Mouse (Mus musculus) small intestine, adult 2 months (tissue): ENCODE results near the gene Plscr5. TPM values are rescaled to one million over a fixed set of nuclear protein-coding genes. Genes with fewer than 3 reads are reported as not detected.
A peak's percentile ranks its signal among the peaks of the same experiment; 100 is the strongest.

Source experiments
- H3K27ac ChIP-seq: fragments of 200-500 bp; 2 replicates; pipeline ENCODE4 v1.5.1; 2012; ENCODE audit warnings: low read depth, low read length, control low read depth, inconsistent platforms; ENCODE audit not compliant: insufficient read depth
- H3K27me3 ChIP-seq: fragments of 200-500 bp; 2 replicates; pipeline ENCODE4 v1.6.1; 2012; ENCODE audit warnings: mild to moderate bottlenecking, moderate library complexity, low read length, inconsistent platforms; ENCODE audit not compliant: control insufficient read depth, insufficient read depth
- H3K36me3 ChIP-seq: fragments of 200-500 bp; 2 replicates; pipeline ENCODE4 v1.6.1; 2012; ENCODE audit warnings: mild to moderate bottlenecking, low read length, control low read depth, inconsistent platforms; ENCODE audit not compliant: control insufficient read depth, insufficient read depth
- H3K4me1 ChIP-seq: fragments of 200-500 bp; 2 replicates; pipeline ENCODE4 v1.6.1; 2012; ENCODE audit warnings: low read length, inconsistent platforms, mixed read lengths; ENCODE audit not compliant: control insufficient read depth, insufficient read depth, insufficient read length
- H3K4me3 ChIP-seq: fragments of 200-500 bp; 2 replicates; pipeline ENCODE4 v1.5.1; 2012; ENCODE audit warnings: low read depth, mild to moderate bottlenecking, control low read depth, inconsistent platforms, low read length, moderate library complexity
- CTCF ChIP-seq: fragments of 200-500 bp; IDR thresholded peaks from 2 replicates; pipeline ENCODE4 v1.5.1; 2012; ENCODE audit warnings: low read depth, mild to moderate bottlenecking, control low read depth, inconsistent platforms, low read length, moderate library complexity, mixed read lengths; ENCODE audit not compliant: insufficient replicate concordance, insufficient read length; ENCODE audit errors: extremely low read depth
- POLR2A ChIP-seq: fragments of 200-500 bp; IDR thresholded peaks from 2 replicates; pipeline ENCODE4 v1.6.1; 2012; ENCODE audit warnings: low read depth, mild to moderate bottlenecking, control low read depth, inconsistent platforms, low read length, moderate library complexity
- WGBS: fragments of 180-500 bp; shearing (Covaris S2); methylation state at CpG from one replicate; pipeline ENCODE4 v1.1.7; 2018; 5-methylcytosine and 5-hydroxymethylcytosine counted together
- polyA plus RNA-seq: library from polyadenylated mRNA; depleted of rRNA; stranded (reverse); fragments of >200 nt; gene quantifications from 2 replicates; pipeline ENCODE4 v1.2.3, GENCODE M21; 2012

Gene Plscr5
- polyA plus RNA-seq, 1 experiment: not detected

DNA sequence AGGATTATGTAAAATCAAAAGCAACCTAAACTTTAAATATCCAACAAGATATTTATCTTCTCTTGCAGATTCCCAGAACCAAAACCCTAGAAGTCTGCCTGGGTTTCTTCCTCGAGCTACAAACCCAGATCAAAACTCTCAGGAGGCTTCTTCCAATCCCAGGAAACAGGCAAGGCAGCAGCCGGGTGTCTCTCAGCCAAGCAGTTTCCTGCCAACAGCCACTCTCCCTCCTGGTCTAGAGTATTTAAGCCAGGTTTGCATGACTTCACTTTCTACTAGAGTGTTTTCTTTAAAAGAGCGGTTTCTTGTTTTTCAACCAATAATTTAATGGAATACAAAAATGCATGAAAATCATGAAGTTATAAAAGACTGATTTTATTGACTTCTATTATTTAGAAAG lies 5.7 kb downstream of the Plscr5 start:
- WGBS: 62% methylated on average over 3 of the region's 3 CpGs
- no peaks in the 10 kb centered on the region for H3K27me3 ChIP-seq
- H3K4me1 ChIP-seq: no peaks in the 10 kb centered on the region
- H3K36me3 ChIP-seq: no peaks in the 10 kb centered on the region
- no peak overlapping the region for H3K27ac ChIP-seq
- H3K4me3 ChIP-seq: no peak overlapping the region
- TF ChIP-seq POLR2A: no peak

DNA sequence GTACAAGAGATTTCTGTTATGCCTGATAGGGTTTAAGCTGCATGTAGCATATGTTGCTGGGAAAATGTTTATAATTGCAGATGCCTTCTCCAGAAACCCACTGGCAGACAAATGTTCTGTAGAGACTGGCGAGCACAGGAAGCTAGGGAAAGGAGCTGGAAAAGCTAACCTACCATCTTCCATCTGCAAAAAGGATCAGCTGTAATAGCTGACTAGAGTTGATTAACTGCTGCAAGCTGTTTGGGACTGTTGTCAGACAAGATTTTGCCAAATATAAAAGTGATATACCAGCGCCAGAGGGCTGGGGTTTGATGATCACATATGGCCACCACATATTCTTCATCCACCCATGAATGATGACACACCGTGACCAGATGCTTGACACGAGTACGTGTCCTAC lies 6.8 kb downstream of the Plscr5 start:
- Histone ChIP-seq H3K27me3 (no peaks in the 10 kb centered on the region), H3K4me3 (no peak overlapping the region), H3K27ac (no peak overlapping the region), H3K4me1 (no peaks in the 10 kb centered on the region), H3K36me3 (no peaks in the 10 kb centered on the region)
- TF ChIP-seq POLR2A: no peak
- no peak for TF ChIP-seq CTCF
- 90% methylated on average over 5 of the region's 5 CpGs for WGBS

DNA sequence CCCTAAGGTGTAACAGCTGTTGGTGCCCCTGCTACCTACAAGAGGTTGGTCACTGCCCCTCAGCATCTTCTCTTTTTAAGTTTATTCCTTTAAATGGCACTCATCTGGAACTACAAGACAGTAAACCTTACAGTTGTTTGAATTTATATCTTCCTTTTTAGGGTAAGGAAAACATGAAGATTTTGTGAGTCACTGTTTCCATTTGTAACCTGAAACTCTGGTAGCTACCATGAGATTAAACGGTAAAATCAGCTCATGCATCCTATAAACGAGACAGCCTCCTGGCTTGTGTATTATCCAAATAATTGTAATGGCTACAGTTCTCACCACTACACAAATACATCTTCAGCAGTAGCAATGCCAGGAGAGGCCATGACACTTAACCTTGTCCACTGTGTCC lies 11.7 kb downstream of the Plscr5 start:
- H3K4me1 ChIP-seq: no peaks in the 10 kb centered on the region
- WGBS: 56% methylated on average over 2 of the region's 2 CpGs
- no peaks in the 10 kb centered on the region for H3K36me3 ChIP-seq
- no peak for TF ChIP-seq CTCF
- no peak for TF ChIP-seq POLR2A
- H3K4me3 ChIP-seq: no peak overlapping the region
- H3K27me3 ChIP-seq: no peaks in the 10 kb centered on the region
- no peak overlapping the region for H3K27ac ChIP-seq

DNA sequence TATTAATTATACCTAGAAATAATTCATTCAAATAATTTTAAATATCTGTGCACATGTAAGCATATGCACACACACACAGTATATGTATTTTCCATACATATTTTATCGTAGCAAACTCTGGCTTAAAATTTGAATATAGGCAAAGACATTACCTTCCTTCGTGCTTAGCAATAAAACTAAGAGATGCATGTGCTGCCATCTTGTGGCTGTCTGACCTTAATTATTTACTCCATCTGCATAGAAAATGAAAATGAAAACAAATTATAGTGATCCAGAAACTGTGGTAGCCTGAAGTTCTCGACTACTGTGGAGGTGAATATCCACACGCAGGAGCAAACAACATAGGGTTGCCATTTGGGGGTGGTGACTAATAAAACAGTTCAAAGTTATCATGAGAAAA lies 14.6 kb downstream of the Plscr5 start:
- Histone ChIP-seq H3K27ac (no peak overlapping the region), H3K27me3 (no peaks in the 10 kb centered on the region), H3K4me3 (no peak overlapping the region), H3K4me1 (peaks cover 3% of the 10 kb centered on the region; the same call in 1 of the 2 replicates), H3K36me3 (no peaks in the 10 kb centered on the region)
- TF ChIP-seq POLR2A: no peak
- TF ChIP-seq CTCF: no peak
- WGBS: 5% methylated on average over 4 of the region's 4 CpGs

DNA sequence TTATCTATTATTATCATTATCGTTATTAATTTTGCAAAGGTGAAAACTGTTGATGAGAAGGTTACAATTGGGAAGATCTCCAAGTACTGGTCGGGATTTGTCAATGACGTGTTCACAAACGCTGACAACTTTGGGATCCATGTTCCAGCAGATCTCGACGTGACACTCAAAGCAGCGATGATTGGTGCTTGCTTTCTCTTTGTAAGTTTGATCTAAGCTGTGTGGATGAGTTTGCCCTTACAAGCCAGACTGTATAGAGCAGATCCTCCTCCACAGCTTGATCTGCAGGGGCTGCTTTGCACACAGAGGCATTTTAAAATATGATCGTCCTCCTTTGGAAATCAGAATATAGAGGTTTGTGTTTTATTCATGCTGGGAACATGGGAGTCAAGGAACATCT lies 15.0 kb downstream of the Plscr5 start:
- no peaks in the 10 kb centered on the region for H3K36me3 ChIP-seq
- TF ChIP-seq CTCF: no peak
- no peak for TF ChIP-seq POLR2A
- peak overlapping the region; percentile 11; the same call in 1 of the 2 replicates for H3K4me3 ChIP-seq
- H3K27ac ChIP-seq: no peak overlapping the region
- 65% methylated on average over 8 of the region's 8 CpGs for WGBS
- H3K4me1 ChIP-seq: peaks cover 3% of the 10 kb centered on the region; the same call in 1 of the 2 replicates
- H3K27me3 ChIP-seq: no peaks in the 10 kb centered on the region

DNA sequence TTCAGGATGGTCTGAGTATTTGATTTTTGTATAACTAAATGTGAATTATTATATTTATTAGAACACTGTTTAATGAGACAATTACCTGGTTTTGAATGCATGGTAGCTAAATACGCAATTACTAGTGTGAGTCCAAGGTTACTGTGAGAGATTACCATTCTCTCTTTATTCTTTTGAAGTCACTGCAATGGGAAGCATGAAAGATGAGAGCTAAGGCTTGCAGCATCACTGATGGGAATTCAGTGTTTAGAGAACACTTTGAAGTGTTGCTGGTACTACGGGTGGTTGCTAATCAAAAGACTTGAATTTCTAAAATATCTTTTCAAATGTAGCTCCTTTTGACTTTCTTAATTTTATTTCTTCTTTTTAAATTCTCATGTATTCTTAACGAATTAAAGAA lies 17.1 kb downstream of the Plscr5 start:
- Histone ChIP-seq H3K36me3 (no peaks in the 10 kb centered on the region), H3K4me3 (no peak overlapping the region), H3K27ac (no peak overlapping the region), H3K4me1 (peaks cover 3% of the 10 kb centered on the region; the same call in 1 of the 2 replicates), H3K27me3 (no peaks in the 10 kb centered on the region)
- 86% methylated on average over 3 of the region's 3 CpGs for WGBS
- TF ChIP-seq CTCF (no peak), POLR2A (no peak)

DNA sequence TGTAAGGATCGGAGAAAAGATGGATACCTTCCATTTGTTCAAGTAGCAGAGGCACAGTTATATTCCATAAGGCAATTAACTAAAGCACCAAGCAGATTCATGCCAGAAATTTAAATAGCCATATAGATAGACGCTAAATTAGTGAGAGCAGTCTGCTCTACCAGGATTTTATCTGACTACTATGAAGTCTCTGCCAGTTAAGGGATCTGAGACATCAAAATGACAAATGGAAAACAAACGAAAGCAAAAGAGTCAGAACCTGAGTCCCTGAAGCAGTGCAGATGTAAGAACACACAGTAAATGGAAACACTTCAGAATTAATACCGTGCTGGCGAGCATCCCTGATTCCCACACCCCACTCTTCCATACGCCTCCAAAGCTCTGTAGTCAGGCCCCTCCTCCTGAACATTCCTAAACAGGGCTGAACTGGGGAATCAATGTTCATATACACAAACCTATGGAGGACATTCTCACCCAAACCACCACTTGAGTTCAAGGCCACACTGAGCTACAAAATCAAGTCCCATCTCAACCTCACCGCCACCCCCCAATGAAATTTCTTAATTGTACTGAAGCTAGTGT lies 17.7 kb downstream of the Plscr5 start:
- H3K27ac ChIP-seq: no peak overlapping the region
- H3K4me1 ChIP-seq: peaks cover 3% of the 10 kb centered on the region; the same call in 1 of the 2 replicates
- WGBS: 72% methylated on average over 7 of the region's 7 CpGs
- H3K36me3 ChIP-seq: no peaks in the 10 kb centered on the region
- H3K4me3 ChIP-seq: no peak overlapping the region
- TF ChIP-seq POLR2A (no peak), CTCF (no peak)
- no peaks in the 10 kb centered on the region for H3K27me3 ChIP-seq

DNA sequence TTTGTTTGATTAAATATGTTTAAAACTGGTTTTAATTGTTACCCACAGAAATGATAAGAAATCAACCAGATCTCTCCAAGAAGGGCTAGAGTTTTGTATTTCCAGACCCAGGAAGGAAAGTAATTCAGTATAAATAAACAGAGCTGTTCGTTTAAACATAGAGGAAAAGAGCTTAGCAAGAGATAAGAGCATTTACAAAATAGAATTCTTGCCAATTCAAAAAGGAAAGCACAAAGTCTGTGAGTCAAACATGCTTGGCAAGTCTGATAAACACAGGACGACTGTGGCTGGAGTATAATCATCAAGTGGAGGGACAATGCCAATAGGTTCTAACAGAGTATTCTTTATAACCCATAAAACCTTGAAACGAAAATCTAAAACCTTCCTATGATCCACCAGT lies 18.3 kb downstream of the Plscr5 start:
- H3K27ac ChIP-seq: no peak overlapping the region
- H3K4me1 ChIP-seq: peaks cover 3% of the 10 kb centered on the region; the same call in 1 of the 2 replicates
- no peak overlapping the region for H3K4me3 ChIP-seq
- no peaks in the 10 kb centered on the region for H3K36me3 ChIP-seq
- no peaks in the 10 kb centered on the region for H3K27me3 ChIP-seq
- TF ChIP-seq POLR2A (no peak), CTCF (no peak)
- WGBS: 6% methylated on average over 3 of the region's 3 CpGs
